Mouse (Mus musculus) MEL (cell line): Measurements from ENCODE around the gene Sdhc.

Experiments used
- BHLHE40 ChIP-seq: IDR thresholded peaks from 2 replicates; pipeline ENCODE4 v1.6.1; 2012; ENCODE audit warnings: low read depth, mild to moderate bottlenecking, inconsistent platforms, low read length, improper control_type of control experiment, borderline replicate concordance
- CTCF ChIP-seq, 3 experiments: IDR thresholded peaks in 2 of 3; conservative IDR thresholded peaks in 1 of 3; 2 replicates each; pipeline ENCODE4 v1.5.1; 2011 to 2012; ENCODE audit warnings: low read length in 3 of 3, low read depth in 2 of 3, mild to moderate bottlenecking in 2 of 3, improper control_type of control experiment in 1 of 3, inconsistent platforms in 1 of 3, mixed read lengths in 1 of 3, moderate library complexity in 1 of 3; ENCODE audit not compliant: control insufficient read depth in 1 of 3, insufficient read depth in 1 of 3, poor library complexity in 1 of 3, severe bottlenecking in 1 of 3
- E2F4 ChIP-seq: IDR thresholded peaks from 2 replicates; pipeline ENCODE4 v1.6.1; 2011; ENCODE audit warnings: low read depth, low read length, improper control_type of control experiment, borderline replicate concordance
- EP300 ChIP-seq, 2 experiments: IDR thresholded peaks; 2 replicates each; pipeline ENCODE4 v1.6.1; 2011; ENCODE audit warnings: improper control_type of control experiment in 2 of 2, low read length in 2 of 2, low read depth in 1 of 2, mild to moderate bottlenecking in 1 of 2
- JUND ChIP-seq: IDR thresholded peaks from 2 replicates; pipeline ENCODE4 v1.6.1; 2011; ENCODE audit warnings: low read depth, mild to moderate bottlenecking, improper control_type of control experiment, low read length
- MAX ChIP-seq: IDR thresholded peaks from 2 replicates; pipeline ENCODE4 v1.6.1; 2011; ENCODE audit warnings: low read length, improper control_type of control experiment
- MEF2A ChIP-seq: IDR thresholded peaks from 2 replicates; pipeline ENCODE4 v1.6.1; 2014; ENCODE audit warnings: low read depth, mild to moderate bottlenecking, inconsistent platforms, low read length, improper control_type of control experiment; ENCODE audit not compliant: poor library complexity, insufficient replicate concordance, severe bottlenecking; ENCODE audit errors: extremely low read depth
- MXI1 ChIP-seq: IDR thresholded peaks from 2 replicates; pipeline ENCODE4 v1.6.1; 2011; ENCODE audit warnings: mild to moderate bottlenecking, low read depth, low read length, improper control_type of control experiment
- MYC ChIP-seq: IDR thresholded peaks from 2 replicates; pipeline ENCODE4 v1.6.1; 2011; ENCODE audit warnings: low read depth, mild to moderate bottlenecking, low read length, improper control_type of control experiment, moderate library complexity
- POLR2A ChIP-seq, 2 experiments: IDR thresholded peaks; 2 replicates each; pipeline ENCODE4 v1.6.1; 2011 to 2012; ENCODE audit warnings: low read length in 2 of 2, mild to moderate bottlenecking in 2 of 2, control low read depth in 1 of 2, improper control_type of control experiment in 1 of 2, low read depth in 1 of 2, moderate library complexity in 1 of 2; ENCODE audit not compliant: control insufficient read depth in 1 of 2, insufficient read depth in 1 of 2, poor library complexity in 1 of 2
- RAD21 ChIP-seq: IDR thresholded peaks from 2 replicates; pipeline ENCODE4 v1.6.1; 2011; ENCODE audit warnings: mild to moderate bottlenecking, low read depth, low read length, improper control_type of control experiment
- SMC3 ChIP-seq: IDR thresholded peaks from 2 replicates; pipeline ENCODE4 v1.6.1; 2011; ENCODE audit warnings: low read depth, low read length, improper control_type of control experiment
- TCF12 ChIP-seq: IDR thresholded peaks from 2 replicates; pipeline ENCODE4 v1.6.1; 2014; ENCODE audit warnings: low read depth, mild to moderate bottlenecking, inconsistent platforms, low read length, improper control_type of control experiment, moderate library complexity
- UBTF ChIP-seq: IDR thresholded peaks from 2 replicates; pipeline ENCODE4 v1.6.1; 2012; ENCODE audit warnings: low read depth, mild to moderate bottlenecking, inconsistent platforms, low read length, improper control_type of control experiment, moderate library complexity, borderline replicate concordance; ENCODE audit not compliant: insufficient read depth

- TF ChIP-seq SMC3 (no peak), UBTF (no peak), CTCF (IDR thresholded peaks at IDR 0.05 in 2 of 3, conservative IDR thresholded peaks at IDR 0.05 in 1 of 3; ENCODE audit: control insufficient read depth in 1 of 3, insufficient read depth in 1 of 3, low read depth in 2 of 3, low read length in 3 of 3, poor library complexity in 1 of 3, severe bottlenecking in 1 of 3) (no peak), POLR2A (IDR thresholded peaks at IDR 0.05; ENCODE audit: control insufficient read depth in 1 of 2, insufficient read depth in 1 of 2, low read depth in 1 of 2, low read length in 2 of 2, poor library complexity in 1 of 2) (no peak), EP300 (IDR thresholded peaks at IDR 0.05; ENCODE audit: low read depth in 1 of 2, low read length in 2 of 2) (no peak), MAX (no peak), TCF12 (no peak), MEF2A (no peak), MYC (no peak), RAD21 (no peak), MXI1 (no peak), E2F4 (no peak), BHLHE40 (no peak), JUND (no peak)
Measured at GRCm38 (mm10) chr1:171122932-171123331, 27.5 kb downstream of the Sdhc start.
